Mouse (Mus musculus) G1E-ER4 (cell line): Measurements from ENCODE around the gene Fras1. TPM values are rescaled to one million over a fixed set of nuclear protein-coding genes. Genes with fewer than 3 reads are reported as not detected.

Source experiments
- GATA1 ChIP-seq: IDR thresholded peaks from one replicate; pipeline ENCODE4 v1.8.0; 2012; ENCODE audit warnings: low read length, inconsistent platforms
- polyA plus RNA-seq: library from polyadenylated mRNA; stranded (reverse); fragments of >175 nt; gene quantifications from 2 replicates; pipeline ENCODE4 v1.2.3, GENCODE M21; 2012

Fras1 gene
- polyA plus RNA-seq, 1 experiment, result 0.01 TPM

DNA sequence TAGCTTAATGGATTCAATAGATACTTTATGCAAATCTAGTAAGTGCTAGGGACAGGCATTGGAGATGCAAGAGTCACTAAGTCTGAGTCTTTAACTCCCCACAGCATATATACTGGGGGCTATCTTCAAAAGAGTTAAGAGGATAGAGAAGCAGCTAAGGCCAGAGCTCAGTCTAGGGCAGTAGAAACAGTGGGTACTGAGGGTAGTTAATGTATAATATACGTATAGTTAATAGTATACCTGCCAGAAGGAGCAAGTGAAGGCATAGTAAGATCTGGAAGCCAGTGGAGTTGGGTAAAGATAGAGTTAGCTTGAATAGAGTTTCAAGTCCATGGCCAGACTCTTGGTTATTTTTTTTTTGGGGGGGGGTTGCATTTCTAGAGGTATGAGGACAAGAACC lies 128.6 kb downstream of the Fras1 start:
- TF ChIP-seq GATA1, result no peak

DNA sequence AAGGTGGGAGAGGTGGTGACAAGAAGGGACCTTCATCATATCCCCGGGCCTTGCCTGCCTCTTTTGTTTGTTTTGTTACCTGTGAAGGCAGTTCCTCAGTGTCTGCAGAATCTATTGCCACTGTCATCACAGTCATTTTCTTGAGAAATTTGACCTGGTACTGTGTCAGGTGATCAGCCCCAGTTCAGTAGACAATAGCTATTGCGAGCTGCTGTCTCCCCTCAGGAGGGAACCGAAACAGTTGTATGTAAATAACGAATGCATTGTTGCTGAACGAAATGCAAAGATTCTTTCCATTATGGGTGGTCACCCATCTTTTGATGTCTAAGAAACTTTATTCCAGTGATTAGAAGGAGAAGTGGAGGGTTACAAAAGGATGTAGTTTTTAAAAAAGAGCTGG lies 137.2 kb downstream of the Fras1 start:
- TF ChIP-seq GATA1, result no peak

DNA sequence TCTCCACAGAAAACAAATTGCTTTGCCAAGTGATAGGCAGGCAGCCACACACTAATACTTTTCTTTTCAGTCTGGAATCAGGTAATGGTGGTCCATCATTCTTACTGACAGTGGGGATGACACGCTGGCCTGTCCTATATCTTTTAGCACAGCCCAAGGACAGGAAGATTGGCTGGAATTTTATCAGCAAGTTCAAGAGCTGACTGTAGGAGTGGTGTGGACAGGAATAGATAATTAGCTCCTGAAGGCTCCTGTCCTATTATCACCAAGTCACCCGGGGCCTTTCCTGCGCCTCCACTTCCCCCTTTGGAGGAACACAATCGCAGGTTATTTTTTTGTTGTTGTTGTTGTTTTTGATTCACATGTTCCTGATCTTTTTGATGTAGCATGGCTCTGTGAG lies 139.6 kb downstream of the Fras1 start:
- TF ChIP-seq GATA1, result no peak

DNA sequence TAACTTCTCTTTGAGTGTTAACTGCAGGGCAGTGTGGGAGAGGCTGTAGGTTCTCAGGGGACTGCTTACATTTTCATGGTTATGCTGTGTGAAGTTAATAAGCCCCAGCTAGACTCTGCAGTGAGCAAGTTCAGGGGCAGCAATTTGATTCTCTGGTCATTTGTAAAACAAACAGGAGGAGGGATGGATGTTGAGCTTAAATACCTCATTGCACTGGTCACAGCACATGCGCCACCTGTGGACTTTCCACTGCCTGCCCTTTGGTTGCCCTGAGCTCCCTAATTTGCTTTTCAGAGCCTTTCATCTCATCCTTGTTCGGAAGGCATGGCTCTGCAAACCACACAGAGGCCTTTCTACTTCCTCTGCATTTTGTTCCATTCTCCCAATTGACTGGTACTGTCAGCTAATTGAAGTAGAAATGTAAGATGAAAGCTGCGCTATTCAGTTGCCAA lies 142.1 kb downstream of the Fras1 start:
- TF ChIP-seq GATA1, result no peak

DNA sequence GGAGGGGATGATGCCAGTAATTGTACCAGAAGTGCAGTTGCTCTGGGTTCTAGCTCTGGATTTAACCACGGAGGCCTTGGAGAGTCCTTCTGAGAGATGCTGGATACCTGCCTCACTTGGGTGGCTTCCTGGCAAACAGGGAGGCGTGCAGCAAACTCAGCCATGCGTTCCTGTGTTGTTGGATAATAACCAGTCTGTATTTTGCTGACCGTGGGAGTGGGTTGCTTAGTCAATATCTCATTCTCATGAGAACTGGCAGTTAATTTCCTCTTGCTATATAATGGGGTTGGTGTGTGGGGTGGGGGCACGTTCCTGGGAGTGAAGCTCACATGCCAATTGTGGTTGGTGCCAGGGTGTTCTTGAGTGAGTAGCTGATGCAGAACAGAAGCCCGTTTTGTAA lies 142.6 kb downstream of the Fras1 start:
- no peak for TF ChIP-seq GATA1

- no peak for TF ChIP-seq GATA1
These were observed 147.8 kb downstream of the Fras1 start for GRCm38 (mm10) chr5:96521541-96521940.

- no peak for TF ChIP-seq GATA1
These were observed 149.2 kb downstream of the Fras1 start for GRCm38 (mm10) chr5:96522909-96523409.

DNA sequence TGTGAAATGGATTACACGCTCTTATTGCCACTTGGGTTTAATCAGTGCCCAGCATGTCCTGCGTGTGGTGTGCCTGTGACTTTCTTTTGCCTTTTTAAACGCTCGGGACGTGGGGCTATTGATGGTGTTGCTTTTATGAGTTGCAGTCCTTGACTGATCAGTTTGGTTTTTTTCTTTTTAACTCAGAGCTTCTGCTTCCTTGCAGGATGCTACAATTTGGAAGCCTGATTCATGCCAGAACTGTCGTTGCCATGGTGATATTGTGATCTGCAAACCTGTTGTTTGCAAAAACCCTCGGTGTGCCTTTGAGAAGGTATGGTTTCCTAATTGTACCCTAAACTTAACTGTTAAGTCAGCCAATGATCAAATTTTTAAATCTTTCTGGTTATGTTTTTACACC lies 154.5 kb downstream of the Fras1 start:
- TF ChIP-seq GATA1, result no peak

DNA sequence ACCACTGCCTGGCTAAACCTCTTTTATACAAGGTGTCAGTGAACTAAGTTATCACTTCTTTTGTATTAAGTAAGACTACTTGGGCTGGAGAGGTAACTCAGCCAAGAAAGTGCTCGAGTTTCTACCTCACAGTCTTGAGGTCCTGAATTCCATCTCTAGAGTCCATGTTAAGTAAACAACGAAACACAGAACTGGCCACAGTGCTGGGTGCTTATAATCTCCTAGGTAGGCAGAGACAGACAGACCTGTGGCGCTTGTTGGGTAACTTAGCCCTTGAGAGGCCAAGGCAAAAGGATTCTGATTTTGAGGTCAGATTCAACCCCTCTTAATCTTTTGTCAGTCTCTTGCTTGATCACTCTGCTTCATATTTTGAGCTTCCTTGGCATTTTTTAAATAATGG lies 156.8 kb downstream of the Fras1 start:
- TF ChIP-seq GATA1, result no peak

GRCm38 (mm10) chr5:96531962-96532361 lies 158.2 kb downstream of the Fras1 start:
- no peak for TF ChIP-seq GATA1

DNA sequence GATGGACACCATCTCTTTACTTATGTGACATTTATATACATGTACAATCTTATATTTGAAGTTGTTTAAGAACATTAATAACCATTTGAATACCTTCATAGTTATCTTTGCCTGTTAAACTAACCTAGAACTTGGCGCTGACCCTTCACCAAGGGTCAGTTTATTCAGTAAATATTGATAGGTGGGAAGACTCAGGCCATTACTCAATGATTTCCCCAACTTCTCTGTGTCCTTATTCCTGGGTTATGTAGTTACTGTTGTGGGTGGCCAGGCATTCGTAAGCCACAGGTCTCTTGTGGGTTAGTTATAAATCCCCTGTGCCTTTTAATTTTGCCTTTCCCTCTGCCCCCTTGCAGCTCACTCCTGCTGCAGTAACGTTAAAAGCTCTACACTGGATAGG lies 162.8 kb downstream of the Fras1 start:
- no peak for TF ChIP-seq GATA1

GRCm38 (mm10) chr5:96536937-96537336 lies 163.2 kb downstream of the Fras1 start:
- no peak for TF ChIP-seq GATA1

- TF ChIP-seq GATA1, result no peak
These were observed 170.4 kb downstream of the Fras1 start for GRCm38 (mm10) chr5:96544112-96544511.

DNA sequence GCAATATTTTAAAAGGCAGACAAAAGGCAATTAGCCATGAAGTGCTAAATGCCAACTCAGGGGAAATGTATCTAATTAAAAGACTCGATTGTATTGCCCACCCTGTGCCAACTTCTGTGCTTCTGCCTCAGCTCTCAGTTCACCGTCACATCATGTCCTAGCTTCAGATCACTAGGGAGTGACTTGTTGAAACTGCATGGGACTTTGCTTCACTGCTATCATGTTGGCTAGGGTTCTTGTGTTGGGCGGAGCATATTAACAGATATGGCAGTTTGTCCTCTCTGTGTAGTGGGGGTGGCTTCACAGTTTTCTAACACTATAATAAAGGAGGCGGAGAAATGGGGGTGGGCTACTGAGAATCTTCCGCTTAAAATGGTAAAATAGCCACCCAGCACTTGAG lies 172.2 kb downstream of the Fras1 start:
- no peak for TF ChIP-seq GATA1

DNA sequence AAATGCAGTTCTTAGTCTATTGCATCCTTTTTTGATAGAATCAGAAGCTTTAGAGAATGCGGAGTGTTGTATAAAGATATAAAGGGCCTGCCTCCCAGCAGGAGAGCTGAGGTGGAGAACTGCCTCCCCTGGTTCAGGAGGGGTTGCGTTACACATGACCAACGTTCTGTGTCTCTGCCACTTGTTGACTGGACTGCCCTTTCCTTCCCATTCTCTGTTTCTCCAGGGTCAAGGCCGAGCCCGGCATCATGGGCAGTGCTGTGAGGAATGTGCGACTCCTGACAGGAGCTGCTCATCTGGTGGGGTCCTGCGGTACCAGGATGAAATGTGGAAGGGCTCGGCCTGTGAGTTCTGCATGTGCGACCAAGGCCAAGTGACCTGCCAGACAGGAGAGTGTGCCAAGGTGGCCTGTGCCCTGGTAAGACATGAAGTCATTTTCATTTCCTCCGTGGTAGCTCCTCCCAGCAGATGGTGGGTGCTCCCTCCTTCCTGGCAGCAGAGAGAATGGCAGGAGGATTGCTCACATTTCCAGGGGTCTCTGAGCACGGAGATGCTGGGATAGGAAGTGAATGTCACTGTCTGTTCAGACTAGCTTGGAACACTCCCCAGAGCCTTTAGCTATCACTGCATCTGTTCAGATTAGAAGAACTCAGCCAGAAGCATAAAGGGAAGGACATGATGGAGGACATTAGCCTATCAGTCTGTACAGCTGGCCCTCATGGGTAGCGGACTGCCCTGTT lies 181.4 kb downstream of the Fras1 start:
- TF ChIP-seq GATA1, result no peak

- TF ChIP-seq GATA1, result no peak
These were observed 184.5 kb downstream of the Fras1 start for GRCm38 (mm10) chr5:96558049-96558804.

GRCm38 (mm10) chr5:96574586-96574985 lies 200.8 kb downstream of the Fras1 start:
- no peak for TF ChIP-seq GATA1
